Mouse (Mus musculus) midbrain, postnatal 0 days (tissue): Measurements from ENCODE around the gene Cbarp. TPM values are rescaled to one million over a fixed set of nuclear protein-coding genes. Genes with fewer than 3 reads are reported as not detected.
A peak's percentile ranks its signal among the peaks of the same experiment; 100 is the strongest.

Source experiments
- ATAC-seq: fragments of 200-750 bp; cut with Nextera tagmentation; 2 replicates; pipeline ENCODE4 v1.8.0; 2017; ENCODE audit warnings: moderate number of reproducible peaks, mild to moderate bottlenecking, moderate TSS enrichment, moderate library complexity; ENCODE audit not compliant: low FRiP score
- DNase-seq: peaks from one replicate; pipeline ENCODE4 v3.0.0-alpha.2; 2015; ENCODE audit warnings: low spot score
- H3K27ac ChIP-seq: fragments of 300-500 bp; sonication (generic); 2 replicates; pipeline ENCODE4 v1.5.1; 2014; ENCODE audit warnings: low read depth, mild to moderate bottlenecking, low read length, mixed read lengths
- H3K27me3 ChIP-seq: fragments of 300-500 bp; sonication (generic); 2 replicates; pipeline ENCODE4 v1.6.1; 2014; ENCODE audit warnings: low read length, control low read depth, mixed read lengths; ENCODE audit not compliant: insufficient read depth
- H3K36me3 ChIP-seq: fragments of 300-500 bp; sonication (generic); 2 replicates; pipeline ENCODE4 v1.6.1; 2014; ENCODE audit warnings: low read length, control low read depth, mixed read lengths; ENCODE audit not compliant: insufficient read depth
- H3K4me1 ChIP-seq: fragments of 300-500 bp; sonication (generic); 2 replicates; pipeline ENCODE4 v1.6.1; 2014; ENCODE audit warnings: mild to moderate bottlenecking, control low read depth, antibody characterized with exemption, low read length, mixed read lengths; ENCODE audit not compliant: insufficient read depth
- H3K4me2 ChIP-seq: fragments of 300-500 bp; sonication (generic); 2 replicates; pipeline ENCODE4 v1.6.1; 2014; ENCODE audit warnings: low read depth, mild to moderate bottlenecking, low read length, mixed read lengths; ENCODE audit not compliant: poor library complexity, severe bottlenecking
- H3K4me3 ChIP-seq: fragments of 300-500 bp; sonication (generic); 2 replicates; pipeline ENCODE4 v1.5.1; 2014; ENCODE audit warnings: low read depth, mild to moderate bottlenecking, low read length, moderate library complexity
- H3K9ac ChIP-seq: fragments of 300-500 bp; sonication (generic); replicated peaks from 2 replicates; pipeline ENCODE4 v1.6.1; 2014; ENCODE audit warnings: mild to moderate bottlenecking, low read length, moderate library complexity, mixed read lengths; ENCODE audit not compliant: poor library complexity, severe bottlenecking
- H3K9me3 ChIP-seq: fragments of 300-500 bp; sonication (generic); 2 replicates; pipeline ENCODE4 v1.6.1; 2016; ENCODE audit warnings: low read length, control low read depth
- CTCF ChIP-seq: IDR thresholded peaks from 2 replicates; pipeline ENCODE4 v1.5.1; 2016; ENCODE audit warnings: antibody characterized with exemption, mild to moderate bottlenecking
- WGBS: fragments of 180-500 bp; shearing (Covaris S2); extraction: QIAGEN DNeasy Blood & Tissue Kit; methylation state at CpG from one replicate; pipeline ENCODE4 v1.1.7; 2014; 5-methylcytosine and 5-hydroxymethylcytosine counted together
- polyA plus RNA-seq: library from polyadenylated mRNA; unstranded; fragments of >200 nt; fragmentation: Nextera tagmentation; extraction: Ambion mirVana; gene quantifications from 2 replicates; pipeline ENCODE4 v1.2.1, GENCODE M21; 2015
- total RNA-seq: library from RNA; depleted of rRNA; stranded (reverse); fragments of >200 nt; gene quantifications from 2 replicates; pipeline ENCODE4 v1.2.3, GENCODE M21; 2014

Cbarp gene
- total and polyA plus RNA-seq, 2 experiments from 2014 or later, result 120 to 273 TPM

DNA sequence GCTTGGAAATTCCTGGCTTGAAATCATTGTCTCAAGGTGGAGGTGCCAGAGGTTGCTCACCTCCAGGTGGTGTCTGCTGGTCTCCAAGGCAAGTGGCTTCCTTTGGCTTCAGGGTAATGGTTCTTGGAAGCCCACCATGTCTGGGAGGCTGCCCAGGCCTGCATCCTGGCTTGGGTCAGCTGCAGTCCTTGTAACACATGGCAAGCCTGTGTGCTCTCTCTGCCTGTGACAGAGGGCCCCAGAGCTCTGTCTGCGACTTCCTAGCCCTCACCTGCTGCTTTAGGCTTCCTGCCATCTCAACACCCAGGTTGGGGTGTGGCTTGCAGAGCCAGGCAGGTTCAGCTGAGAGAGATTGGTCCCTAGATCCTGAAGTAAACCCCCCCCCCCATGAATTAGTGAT is 22.9 kb downstream of the Cbarp start:
- Histone ChIP-seq H3K36me3 (peaks cover 4% of the 10 kb centered on the region; the same call in 1 of the 2 replicates), H3K27me3 (no peaks in the 10 kb centered on the region), H3K4me3 (peak overlapping the region; percentile 75; the same call in 1 of the 2 replicates), H3K9ac (peak overlapping the region; percentile 63), H3K4me2 (peak overlapping the region; percentile 84), H3K9me3 (no peaks in the 10 kb centered on the region), H3K27ac (no peak overlapping the region), H3K4me1 (peaks cover 14% of the 10 kb centered on the region)
- WGBS, result 48% methylated on average over 1 of the region's 1 CpGs
- no peak for DNase-seq
- no peak for TF ChIP-seq CTCF
- no peak for ATAC-seq

DNA sequence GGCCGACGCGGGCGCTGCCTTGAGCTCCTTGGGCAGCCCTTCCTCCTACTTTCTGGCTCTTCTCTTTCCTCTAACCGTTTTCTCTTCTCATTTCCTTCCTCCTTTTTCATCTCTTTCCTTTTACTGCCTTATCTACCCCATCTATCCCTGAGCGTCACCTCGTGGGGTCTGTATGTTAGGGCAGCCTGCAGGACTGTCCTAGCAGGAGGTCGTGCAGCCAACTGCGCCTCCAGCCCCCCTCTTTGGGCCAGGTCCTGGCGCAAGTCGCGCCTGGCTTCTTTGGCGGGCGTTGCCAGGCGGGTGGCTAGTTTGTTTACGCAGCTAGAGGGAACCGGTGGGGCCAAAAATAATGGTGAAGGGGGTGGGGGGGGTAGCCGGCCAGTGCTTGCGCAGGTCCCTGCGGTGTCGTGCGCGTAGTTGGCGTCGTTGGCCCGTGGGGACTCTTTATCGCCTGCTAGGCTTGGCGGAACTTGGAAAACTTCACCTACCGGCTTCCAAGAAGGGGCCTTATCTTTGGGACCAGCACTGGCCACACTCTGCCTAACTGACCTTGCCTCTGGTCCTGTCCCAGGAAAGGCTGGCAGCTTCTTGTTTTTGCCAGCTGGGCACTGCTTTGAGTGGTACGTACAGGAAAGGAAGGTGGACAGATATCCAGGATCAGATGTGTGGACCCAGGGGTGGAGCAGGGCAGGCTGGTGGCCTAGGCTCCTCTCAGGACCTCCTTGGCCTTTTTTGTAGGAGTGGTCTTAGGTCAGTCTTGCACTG is 23.5 kb downstream of the Cbarp start:
- H3K27ac ChIP-seq, result no peak overlapping the region
- no peak for ATAC-seq

DNA sequence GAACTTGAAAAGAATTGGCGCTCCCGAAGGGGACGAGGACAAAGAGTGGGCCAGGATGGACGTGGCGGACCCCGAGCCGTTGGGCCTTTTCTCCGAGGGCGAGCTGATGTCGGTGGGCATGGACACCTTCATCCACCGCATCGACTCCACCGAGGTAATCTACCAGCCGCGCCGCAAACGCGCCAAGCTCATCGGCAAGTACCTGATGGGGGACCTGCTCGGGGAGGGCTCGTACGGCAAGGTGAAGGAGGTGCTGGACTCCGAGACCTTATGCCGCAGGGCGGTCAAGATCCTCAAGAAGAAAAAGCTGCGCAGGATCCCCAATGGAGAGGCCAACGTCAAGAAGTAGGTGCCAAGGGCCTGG is 24.1 kb downstream of the Cbarp start:
- ATAC-seq (no peak), DNase-seq (no peak)
- H3K36me3 ChIP-seq, result peaks cover 4% of the 10 kb centered on the region; the same call in 1 of the 2 replicates
- no peaks in the 10 kb centered on the region for H3K9me3 ChIP-seq
- H3K4me1 ChIP-seq, result peaks cover 14% of the 10 kb centered on the region
- H3K4me2 ChIP-seq, result peak overlapping the region; percentile 84
- no peak for TF ChIP-seq CTCF
- WGBS, result 1% methylated on average over 25 of the region's 27 CpGs
- H3K27me3 ChIP-seq, result no peaks in the 10 kb centered on the region
- peak overlapping the region; percentile 75 for H3K4me3 ChIP-seq
- H3K9ac ChIP-seq, result peak overlapping the region; percentile 63
- H3K27ac ChIP-seq, result no peak overlapping the region

More for the DNA sequence above, 23.5 kb downstream of the Cbarp start:
- no peak; the same call in 1 of the 2 replicates for TF ChIP-seq CTCF
- H3K27me3 ChIP-seq, result no peaks in the 10 kb centered on the region
- H3K36me3 ChIP-seq, result peaks cover 4% of the 10 kb centered on the region; the same call in 1 of the 2 replicates
- H3K4me2 ChIP-seq, result peak overlapping the region; percentile 84
- peak overlapping the region; percentile 75 for H3K4me3 ChIP-seq
- peaks cover 14% of the 10 kb centered on the region for H3K4me1 ChIP-seq
- DNase-seq, result no peak
- H3K9ac ChIP-seq, result peak overlapping the region; percentile 63
- whole genome bisulfite sequencing, result 5% methylated on average over 30 of the region's 30 CpGs
- H3K9me3 ChIP-seq, result no peaks in the 10 kb centered on the region

DNA sequence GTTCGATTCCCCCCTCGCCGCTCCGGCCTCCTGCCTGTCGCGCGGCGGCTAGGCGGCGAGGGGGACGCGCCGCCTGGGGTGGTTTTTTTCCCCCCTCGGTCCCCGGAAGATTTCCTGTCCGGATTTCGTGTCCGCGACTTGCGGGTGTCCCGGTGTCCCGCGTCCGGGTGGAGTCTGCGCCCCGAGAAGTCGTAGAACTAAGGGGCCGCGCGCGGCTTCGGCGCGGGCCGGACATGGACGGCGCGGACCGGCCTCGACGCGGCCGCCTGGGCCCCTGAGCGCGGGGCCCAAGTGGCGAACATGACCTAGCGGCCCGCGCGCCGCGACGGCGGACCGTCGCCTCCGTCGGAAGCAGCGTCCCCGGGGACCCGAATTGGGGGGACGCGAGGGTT is 24.7 kb downstream of the Cbarp start:
- DNase-seq, result no peak
- H3K27ac ChIP-seq, result peak overlapping the region; percentile 78
- TF ChIP-seq CTCF, result no peak
- peak; percentile 17; the same call in 1 of the 2 replicates for ATAC-seq
- WGBS, result under 1% methylated on average over 57 of the region's 63 CpGs
- H3K4me3 ChIP-seq, result peak overlapping the region; percentile 75
- peak overlapping the region; percentile 63 for H3K9ac ChIP-seq
- peaks cover 14% of the 10 kb centered on the region for H3K4me1 ChIP-seq
- H3K36me3 ChIP-seq, result peaks cover 4% of the 10 kb centered on the region; the same call in 1 of the 2 replicates
- H3K9me3 ChIP-seq, result no peaks in the 10 kb centered on the region
- no peaks in the 10 kb centered on the region for H3K27me3 ChIP-seq
- peak overlapping the region; percentile 84 for H3K4me2 ChIP-seq

DNA sequence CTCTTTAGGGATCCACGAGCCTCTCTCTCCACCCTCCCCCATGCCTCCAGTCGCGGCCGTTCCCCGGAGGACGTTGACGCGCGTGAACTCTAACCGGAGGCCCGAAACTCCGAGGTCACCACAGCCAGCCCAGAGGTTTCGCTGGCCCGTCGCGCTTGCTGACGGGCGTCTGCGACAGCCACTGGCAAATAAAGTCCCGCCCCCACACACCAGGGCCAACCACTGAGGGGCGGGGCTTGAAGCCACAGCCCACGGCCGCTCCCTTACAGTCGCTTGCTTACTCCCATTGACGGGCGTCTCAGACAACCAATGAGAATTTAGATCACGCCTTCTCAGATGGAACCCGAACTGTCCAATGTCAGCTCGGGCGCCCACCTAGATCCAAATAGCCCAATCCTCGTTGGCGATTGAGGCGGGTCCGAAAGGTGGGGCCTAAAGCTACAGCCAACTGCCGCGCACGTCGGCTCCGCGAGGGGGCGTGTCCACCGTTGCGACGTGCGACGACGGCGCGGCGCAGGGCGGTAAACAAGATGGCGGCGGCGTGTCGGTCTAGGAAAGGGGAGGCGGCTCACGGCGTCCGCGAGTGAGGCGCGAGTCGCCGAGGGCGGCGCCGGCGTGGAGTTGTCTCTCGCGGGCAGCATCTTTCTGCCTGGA is 25.2 kb downstream of the Cbarp start, which contains the start of gene Stk11:
TSS of gene Stk11 (plus strand) at position 514 of the 654 bp plus-strand sequence.
- Histone ChIP-seq H3K36me3 (no peaks in the 10 kb centered on the region), H3K4me2 (peak within 1 kb of the TSS; percentile 84), H3K4me3 (peak within 1 kb of the TSS; percentile 75), H3K27ac (peak within 1 kb of the TSS; percentile 78), H3K9ac (peak within 1 kb of the TSS; percentile 63), H3K9me3 (no peaks in the 10 kb centered on the region), H3K4me1 (peaks cover 14% of the 10 kb centered on the region), H3K27me3 (no peaks in the 10 kb centered on the region)
- DNase-seq (peak; percentile 100), ATAC-seq (peak; percentile 98)
- peak; percentile 57 for TF ChIP-seq CTCF
- under 1% methylated on average over 68 of the region's 70 CpGs for WGBS
